Mouse (Mus musculus): ENCODE results near the gene Bicdl1.

- no peak for TF ChIP-seq CTCF (IDR thresholded peaks at IDR 0.05; ENCODE audit: low read depth)
- no peak for TF ChIP-seq EP300 (optimal IDR thresholded peaks at IDR 0.05)
Observed at GRCm38 (mm10) chr5:115731732-115732175, 333 bp upstream of the Bicdl1 start.

Measured in stomach, postnatal 0 days (tissue).